Mouse (Mus musculus): ENCODE results near the gene Map2k6. TPM values are rescaled to one million over a fixed set of nuclear protein-coding genes. Genes with fewer than 3 reads are reported as not detected.

Gene Map2k6
- polyA plus RNA-seq, 1 experiment from 2014 or later: 37.6 TPM

DNA sequence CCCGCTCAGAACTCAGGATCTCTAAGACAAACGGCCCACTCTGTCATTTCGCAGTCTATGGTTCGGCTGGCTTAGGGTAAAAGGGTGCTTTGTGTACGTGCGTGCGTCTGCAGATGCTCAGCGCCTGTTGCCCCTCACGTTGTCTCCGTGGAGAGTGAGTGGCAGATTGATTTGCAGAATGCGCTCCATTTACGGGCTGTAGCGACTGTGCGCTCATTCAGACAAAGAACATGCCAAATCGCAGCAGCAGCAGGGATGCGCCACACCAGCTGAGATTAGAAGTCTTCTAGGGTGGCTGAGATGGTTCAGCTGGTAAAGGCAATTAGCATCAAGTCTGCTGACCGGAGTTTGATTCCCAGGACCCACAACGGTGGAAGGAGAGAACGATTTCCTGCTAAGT, 2.8 kb upstream of the Map2k6 start:
- Histone ChIP-seq H3K4me2 (replicated peaks; ENCODE audit: low read depth, low read length) (peak overlapping the region; percentile 27; the same call in 1 of the 2 replicates), H3K27ac (ENCODE audit: low read depth, low read length) (no peak overlapping the region), H3K9ac (ENCODE audit: low read depth, low read length) (no peak overlapping the region), H3K4me3 (ENCODE audit: low read depth, low read length) (no peak overlapping the region), H3K4me1 (replicated peaks; ENCODE audit: control insufficient read depth, insufficient read depth, low read length) (peaks cover 2% of the 10 kb centered on the region; the same call in 1 of the 2 replicates), H3K9me3 (ENCODE audit: control insufficient read depth, low read length) (no peaks in the 10 kb centered on the region), H3K27me3 (ENCODE audit: control insufficient read depth, insufficient read depth, low read length) (no peaks in the 10 kb centered on the region), H3K36me3 (ENCODE audit: control insufficient read depth, insufficient read depth, low read length) (no peaks in the 10 kb centered on the region)
- ATAC-seq (ENCODE audit: low FRiP score) (peak; percentile 28), DNase-seq (ENCODE audit: low spot score) (peak; percentile 49)
- 32% methylated on average over 19 of the region's 19 CpGs for WGBS

DNA sequence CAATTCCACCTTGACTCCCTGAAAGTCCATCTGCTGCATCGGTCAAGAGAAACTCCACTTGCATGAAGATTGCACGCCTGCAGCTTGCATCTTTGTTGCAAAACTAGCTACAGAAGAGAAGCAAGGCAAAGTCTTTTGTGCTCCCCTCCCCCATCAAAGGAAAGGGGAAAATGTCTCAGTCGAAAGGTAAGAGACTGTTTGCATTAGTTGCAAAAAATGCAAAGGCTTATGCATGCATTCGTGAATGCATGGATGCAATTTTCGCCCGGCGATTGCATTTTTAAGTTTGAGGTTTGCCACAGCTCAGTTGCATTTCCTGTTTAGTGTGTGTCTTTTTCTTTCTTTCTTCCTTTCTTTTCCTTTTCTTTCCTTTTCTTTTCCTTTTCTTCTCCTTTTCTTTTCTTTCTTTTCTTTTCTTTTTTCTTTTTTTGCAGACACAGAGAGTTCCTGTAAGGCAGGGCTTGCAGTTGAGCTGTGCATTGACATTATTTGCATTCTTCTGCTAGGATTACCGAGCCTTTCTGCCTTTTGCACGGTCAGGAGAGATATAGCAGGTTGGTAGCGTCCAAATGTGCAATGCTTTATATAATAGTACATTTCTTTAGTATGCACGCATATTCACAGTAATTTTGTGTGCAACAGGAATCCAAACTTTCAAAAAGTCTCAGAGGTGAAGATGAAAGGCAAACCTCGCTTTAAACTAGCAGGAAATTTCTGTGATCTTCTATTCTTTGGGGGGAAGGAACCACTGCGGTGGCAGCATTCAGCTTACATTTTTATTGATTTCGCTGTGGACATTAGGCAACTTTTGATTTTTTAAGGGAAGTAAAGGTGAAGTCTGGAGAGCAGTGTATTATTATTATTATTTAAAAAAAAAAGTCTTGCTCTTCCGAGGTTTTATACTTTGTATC, 573 bp downstream of the Map2k6 start:
- 12% methylated on average over 15 of the region's 15 CpGs for WGBS
- ATAC-seq (ENCODE audit: low FRiP score): peak; percentile 47; the same call in 1 of the 2 replicates
- DNase-seq (ENCODE audit: low spot score): peak; percentile 12

DNA sequence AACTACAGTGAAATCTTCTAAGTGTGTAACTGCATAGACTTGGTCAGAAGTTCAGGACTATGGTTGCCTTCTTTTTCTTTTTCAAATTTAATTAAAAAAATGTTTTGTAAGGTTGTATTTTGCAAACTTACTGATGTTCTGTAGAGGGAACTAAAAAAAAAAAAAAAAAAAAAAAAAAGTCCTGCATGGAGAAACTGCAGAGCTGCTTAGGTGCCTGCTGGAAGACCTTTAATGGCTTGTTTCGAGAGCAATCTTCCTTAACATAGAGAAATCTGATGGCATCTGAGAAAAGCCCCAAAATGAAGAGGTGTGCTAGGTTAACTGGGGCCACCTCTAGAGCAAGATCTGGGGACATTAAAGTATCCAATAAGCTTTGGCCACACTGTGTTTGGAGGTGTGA, 1.4 kb downstream of the Map2k6 start:
- ATAC-seq (ENCODE audit: low FRiP score): no peak
- WGBS: 32% methylated on average over 1 of the region's 1 CpGs
- Histone ChIP-seq H3K36me3 (ENCODE audit: control insufficient read depth, insufficient read depth, low read length) (no peaks in the 10 kb centered on the region), H3K27ac (ENCODE audit: low read depth, low read length) (no peak overlapping the region), H3K4me3 (ENCODE audit: low read depth, low read length) (peak overlapping the region; percentile 59), H3K4me2 (replicated peaks; ENCODE audit: low read depth, low read length) (peak overlapping the region; percentile 50), H3K9ac (ENCODE audit: low read depth, low read length) (peak overlapping the region; percentile 73; the same call in 1 of the 2 replicates), H3K9me3 (ENCODE audit: control insufficient read depth, low read length) (no peaks in the 10 kb centered on the region), H3K4me1 (replicated peaks; ENCODE audit: control insufficient read depth, insufficient read depth, low read length) (peaks cover 2% of the 10 kb centered on the region; the same call in 1 of the 2 replicates), H3K27me3 (ENCODE audit: control insufficient read depth, insufficient read depth, low read length) (no peaks in the 10 kb centered on the region)
- no peak for DNase-seq (ENCODE audit: low spot score)

More for the DNA sequence above, 573 bp downstream of the Map2k6 start:
- Histone ChIP-seq H3K4me2 (replicated peaks; ENCODE audit: low read depth, low read length) (peak overlapping the region; percentile 50), H3K27me3 (ENCODE audit: control insufficient read depth, insufficient read depth, low read length) (no peaks in the 10 kb centered on the region), H3K9ac (ENCODE audit: low read depth, low read length) (peak overlapping the region; percentile 73), H3K36me3 (ENCODE audit: control insufficient read depth, insufficient read depth, low read length) (no peaks in the 10 kb centered on the region), H3K4me3 (ENCODE audit: low read depth, low read length) (peak overlapping the region; percentile 59), H3K27ac (ENCODE audit: low read depth, low read length) (0 out of 2 replicates have a peak overlapping the region, but pooled peaks have one; percentile 17), H3K9me3 (ENCODE audit: control insufficient read depth, low read length) (no peaks in the 10 kb centered on the region), H3K4me1 (replicated peaks; ENCODE audit: control insufficient read depth, insufficient read depth, low read length) (peaks cover 2% of the 10 kb centered on the region; the same call in 1 of the 2 replicates)

DNA sequence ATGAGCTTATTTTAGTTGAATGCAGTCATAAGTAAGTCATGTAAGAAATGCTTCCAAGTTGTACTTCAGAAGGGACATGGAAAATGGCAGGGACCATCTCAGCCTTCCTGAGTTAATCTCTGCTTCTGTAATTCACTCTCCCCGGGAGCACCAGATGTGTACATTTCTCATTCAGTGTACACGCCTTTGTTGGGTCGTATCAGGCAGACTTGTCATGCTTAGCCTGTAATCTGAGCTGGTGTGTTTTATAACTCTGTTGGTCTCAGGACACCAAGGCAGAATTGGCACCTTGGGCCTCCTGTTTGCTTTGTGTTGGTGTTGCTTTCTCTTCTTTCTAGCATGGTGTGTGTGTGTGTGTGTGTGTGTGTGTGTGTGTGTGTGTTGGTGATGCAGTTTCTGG, 3.7 kb downstream of the Map2k6 start:
- H3K4me3 ChIP-seq (ENCODE audit: low read depth, low read length): no peak overlapping the region
- no peak for DNase-seq (ENCODE audit: low spot score)
- 50% methylated on average over 3 of the region's 3 CpGs for WGBS

DNA sequence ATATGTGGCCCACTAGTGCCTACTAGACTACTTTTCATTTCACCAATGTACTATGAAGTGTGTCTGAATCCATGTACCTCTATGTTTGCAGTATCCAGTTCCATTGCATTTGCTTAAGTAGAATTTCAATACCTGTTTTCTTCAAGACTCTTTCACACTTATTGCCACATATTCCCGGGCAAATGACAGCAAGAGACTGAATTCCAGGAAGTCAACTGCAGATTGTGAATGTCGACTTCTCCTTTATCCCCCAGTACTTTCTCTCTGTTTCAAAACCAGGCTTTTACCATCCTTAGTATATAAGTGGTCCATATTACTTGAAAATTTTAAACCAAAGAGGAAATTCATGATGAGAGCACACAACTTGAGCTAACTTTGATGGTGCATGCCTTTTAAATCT, 4.7 kb downstream of the Map2k6 start:
- H3K27ac ChIP-seq (ENCODE audit: low read depth, low read length): no peak overlapping the region
- no peaks in the 10 kb centered on the region for H3K4me1 ChIP-seq (replicated peaks; ENCODE audit: control insufficient read depth, insufficient read depth, low read length)
- WGBS: 84% methylated on average over 2 of the region's 2 CpGs
- ATAC-seq (ENCODE audit: low FRiP score) (no peak), DNase-seq (ENCODE audit: low spot score) (no peak)
- H3K4me2 ChIP-seq (replicated peaks; ENCODE audit: low read depth, low read length): no peak overlapping the region
- no peaks in the 10 kb centered on the region for H3K9me3 ChIP-seq (ENCODE audit: control insufficient read depth, low read length)
- H3K4me3 ChIP-seq (ENCODE audit: low read depth, low read length): no peak overlapping the region
- no peaks in the 10 kb centered on the region for H3K36me3 ChIP-seq (ENCODE audit: control insufficient read depth, insufficient read depth, low read length)
- no peaks in the 10 kb centered on the region for H3K27me3 ChIP-seq (ENCODE audit: control insufficient read depth, insufficient read depth, low read length)
- H3K9ac ChIP-seq (ENCODE audit: low read depth, low read length): no peak overlapping the region

More for the DNA sequence above, 3.7 kb downstream of the Map2k6 start:
- no peaks in the 10 kb centered on the region for H3K4me1 ChIP-seq (replicated peaks; ENCODE audit: control insufficient read depth, insufficient read depth, low read length)
- no peak overlapping the region for H3K9ac ChIP-seq (ENCODE audit: low read depth, low read length)
- no peak for ATAC-seq (ENCODE audit: low FRiP score)
- H3K36me3 ChIP-seq (ENCODE audit: control insufficient read depth, insufficient read depth, low read length): no peaks in the 10 kb centered on the region
- no peaks in the 10 kb centered on the region for H3K27me3 ChIP-seq (ENCODE audit: control insufficient read depth, insufficient read depth, low read length)
- H3K9me3 ChIP-seq (ENCODE audit: control insufficient read depth, low read length): no peaks in the 10 kb centered on the region
- no peak overlapping the region for H3K27ac ChIP-seq (ENCODE audit: low read depth, low read length)
- H3K4me2 ChIP-seq (replicated peaks; ENCODE audit: low read depth, low read length): no peak overlapping the region

DNA sequence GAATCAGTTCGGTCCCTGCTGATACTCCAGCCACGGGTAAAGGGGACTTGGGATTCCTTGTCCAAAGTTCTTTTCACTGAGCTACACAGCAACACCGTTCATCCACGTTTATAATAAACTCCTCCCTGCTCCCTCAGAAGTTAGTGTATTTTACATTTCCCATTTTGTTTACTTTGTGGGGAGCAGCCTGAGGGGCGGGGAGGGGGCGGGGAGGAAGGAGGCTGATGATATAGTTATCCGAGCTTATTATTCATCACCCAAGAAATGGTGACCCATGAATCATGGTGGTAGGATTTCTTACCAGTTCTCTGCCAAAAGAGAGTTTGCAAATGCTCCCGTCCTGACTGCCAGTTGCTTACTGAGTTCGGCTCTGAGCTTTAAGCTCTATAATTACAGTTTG, 6.7 kb downstream of the Map2k6 start:
- DNase-seq (ENCODE audit: low spot score): no peak
- 84% methylated on average over 9 of the region's 9 CpGs for WGBS
- H3K27ac ChIP-seq (ENCODE audit: low read depth, low read length): no peak overlapping the region
- H3K4me1 ChIP-seq (replicated peaks; ENCODE audit: control insufficient read depth, insufficient read depth, low read length): no peaks in the 10 kb centered on the region
- no peaks in the 10 kb centered on the region for H3K36me3 ChIP-seq (ENCODE audit: control insufficient read depth, insufficient read depth, low read length)
- no peak overlapping the region for H3K4me2 ChIP-seq (replicated peaks; ENCODE audit: low read depth, low read length)
- H3K4me3 ChIP-seq (ENCODE audit: low read depth, low read length): no peak overlapping the region
- no peak for ATAC-seq (ENCODE audit: low FRiP score)
- H3K27me3 ChIP-seq (ENCODE audit: control insufficient read depth, insufficient read depth, low read length): no peaks in the 10 kb centered on the region
- H3K9me3 ChIP-seq (ENCODE audit: control insufficient read depth, low read length): no peaks in the 10 kb centered on the region
- no peak overlapping the region for H3K9ac ChIP-seq (ENCODE audit: low read depth, low read length)

DNA sequence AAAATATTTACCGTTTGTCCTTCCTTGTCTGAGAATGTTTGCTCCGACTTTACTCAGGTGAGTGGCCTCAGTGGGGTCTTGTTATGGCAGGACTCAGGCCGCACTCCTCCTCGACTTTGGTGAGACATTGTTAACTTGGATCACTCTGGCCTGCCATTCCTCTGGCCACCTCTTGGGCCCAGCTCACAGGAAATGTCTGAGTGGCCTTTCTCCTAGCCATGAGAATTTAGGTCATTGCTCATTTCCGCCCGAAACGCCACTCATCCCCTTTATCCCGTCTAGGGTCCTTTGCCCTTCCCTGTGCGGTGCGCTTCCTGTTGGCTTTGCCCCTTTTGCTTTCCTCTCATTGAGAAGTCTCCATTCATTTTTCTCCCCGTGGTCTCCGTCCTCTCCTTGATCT, 10.2 kb downstream of the Map2k6 start:
- Histone ChIP-seq H3K27me3 (ENCODE audit: control insufficient read depth, insufficient read depth, low read length) (no peaks in the 10 kb centered on the region), H3K9me3 (ENCODE audit: control insufficient read depth, low read length) (no peaks in the 10 kb centered on the region), H3K27ac (ENCODE audit: low read depth, low read length) (no peak overlapping the region), H3K36me3 (ENCODE audit: control insufficient read depth, insufficient read depth, low read length) (no peaks in the 10 kb centered on the region), H3K9ac (ENCODE audit: low read depth, low read length) (no peak overlapping the region), H3K4me2 (replicated peaks; ENCODE audit: low read depth, low read length) (no peak overlapping the region), H3K4me1 (replicated peaks; ENCODE audit: control insufficient read depth, insufficient read depth, low read length) (no peaks in the 10 kb centered on the region), H3K4me3 (ENCODE audit: low read depth, low read length) (no peak overlapping the region)
- no peak for ATAC-seq (ENCODE audit: low FRiP score)
- WGBS: 87% methylated on average over 12 of the region's 12 CpGs
- no peak for DNase-seq (ENCODE audit: low spot score)

DNA sequence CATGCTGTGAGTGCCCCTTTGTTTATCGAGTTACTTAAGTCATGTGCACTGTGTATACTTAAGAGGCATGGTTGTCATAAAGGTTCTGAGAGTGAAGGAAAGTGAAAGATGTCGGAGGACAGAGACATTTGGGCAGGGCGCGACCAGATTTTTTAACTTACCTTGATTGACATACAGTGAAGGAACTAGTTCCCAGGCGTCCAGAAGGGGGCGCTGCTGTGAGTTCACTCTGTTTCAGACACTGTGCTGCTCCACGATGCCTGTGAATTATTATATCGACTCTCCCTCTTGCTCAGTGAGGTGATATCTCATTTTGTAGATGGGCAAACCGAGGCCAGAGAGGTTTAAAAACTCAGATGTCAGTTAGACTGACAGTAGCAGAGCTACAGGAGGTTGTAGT, 10.9 kb downstream of the Map2k6 start:
- H3K27me3 ChIP-seq (ENCODE audit: control insufficient read depth, insufficient read depth, low read length): no peaks in the 10 kb centered on the region
- DNase-seq (ENCODE audit: low spot score): no peak
- 69% methylated on average over 9 of the region's 9 CpGs for WGBS

DNA sequence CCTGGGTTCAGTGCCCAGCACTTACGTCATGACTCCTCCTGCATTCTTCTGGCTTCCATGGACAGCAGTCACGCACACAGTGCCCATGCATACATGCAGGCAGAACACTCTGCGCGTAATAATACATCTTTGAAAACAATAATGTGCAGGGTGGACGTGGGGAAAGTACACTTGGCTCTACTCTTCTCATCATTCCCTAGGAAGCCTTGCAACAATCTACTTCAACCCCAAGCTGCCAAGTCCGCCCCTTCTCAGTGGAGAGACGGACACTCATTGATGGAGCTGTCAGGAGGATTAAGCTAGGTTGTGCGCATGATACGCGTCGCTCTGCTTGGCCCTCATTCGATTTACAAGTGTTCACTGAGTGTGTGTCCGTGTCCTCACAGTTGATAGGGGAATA, 12.7 kb downstream of the Map2k6 start:
- Histone ChIP-seq H3K9me3 (ENCODE audit: control insufficient read depth, low read length) (no peaks in the 10 kb centered on the region), H3K9ac (ENCODE audit: low read depth, low read length) (no peak overlapping the region), H3K27ac (ENCODE audit: low read depth, low read length) (no peak overlapping the region), H3K4me1 (replicated peaks; ENCODE audit: control insufficient read depth, insufficient read depth, low read length) (no peaks in the 10 kb centered on the region), H3K4me2 (replicated peaks; ENCODE audit: low read depth, low read length) (no peak overlapping the region), H3K36me3 (ENCODE audit: control insufficient read depth, insufficient read depth, low read length) (no peaks in the 10 kb centered on the region), H3K4me3 (ENCODE audit: low read depth, low read length) (no peak overlapping the region), H3K27me3 (ENCODE audit: control insufficient read depth, insufficient read depth, low read length) (no peaks in the 10 kb centered on the region)
- ATAC-seq (ENCODE audit: low FRiP score) (no peak), DNase-seq (ENCODE audit: low spot score) (no peak)
- WGBS: 94% methylated on average over 13 of the region's 13 CpGs

More for the DNA sequence above, 10.9 kb downstream of the Map2k6 start:
- no peak for ATAC-seq (ENCODE audit: low FRiP score)
- Histone ChIP-seq H3K36me3 (ENCODE audit: control insufficient read depth, insufficient read depth, low read length) (no peaks in the 10 kb centered on the region), H3K4me2 (replicated peaks; ENCODE audit: low read depth, low read length) (no peak overlapping the region), H3K9me3 (ENCODE audit: control insufficient read depth, low read length) (no peaks in the 10 kb centered on the region), H3K27ac (ENCODE audit: low read depth, low read length) (no peak overlapping the region), H3K4me3 (ENCODE audit: low read depth, low read length) (no peak overlapping the region), H3K4me1 (replicated peaks; ENCODE audit: control insufficient read depth, insufficient read depth, low read length) (no peaks in the 10 kb centered on the region), H3K9ac (ENCODE audit: low read depth, low read length) (no peak overlapping the region)
